Mouse (Mus musculus) heart, postnatal 10 days (tissue): ENCODE measurements around the gene Ssc5d. TPM values are rescaled to one million over a fixed set of nuclear protein-coding genes. Genes with fewer than 3 reads are reported as not detected.

ENCODE experiments used
- DNase-seq, 2 experiments: peaks; one replicate each; pipeline ENCODE4 v3.0.0; 2021
- intact Hi-C: fragments of 180-260 bp; cut with DNase I; formaldehyde crosslinking; loops from one replicate; pipeline ENCODE4 v1.15.1; 2025
- total RNA-seq, 2 experiments: library from RNA; stranded (reverse); gene quantifications; 2 replicates each; pipeline ENCODE4 v1.2.3; 2021

Gene Ssc5d
- total RNA-seq, 2 experiments from 2014 or later, result 12.5 TPM

DNA sequence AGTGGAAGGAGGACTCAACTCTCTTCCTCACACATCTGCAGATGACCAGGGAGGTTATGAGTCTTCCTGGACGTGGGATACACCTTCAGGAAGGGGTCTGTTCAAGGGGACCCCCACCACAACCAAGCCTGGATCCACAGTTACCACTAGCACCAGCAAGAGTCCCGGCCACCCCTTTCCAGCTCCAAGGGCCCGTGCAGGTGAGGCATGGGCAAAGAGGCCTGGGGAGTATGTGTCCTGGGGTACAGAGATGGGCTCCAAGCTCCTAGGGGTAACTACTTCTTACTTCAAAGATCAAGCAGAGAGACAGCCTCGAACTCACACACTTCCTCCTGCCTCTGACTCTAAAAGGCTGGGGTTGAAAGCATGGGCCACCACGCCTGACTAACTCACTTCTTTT, 17.1 kb downstream of the Ssc5d start:
- no peak for DNase-seq
- intact Hi-C loops, result loop anchor here (1.0 to 5.0 kb wide), 4 partner anchors 21 to 185 kb away; partner anchors contain the start of gene Rasl2-9

DNA sequence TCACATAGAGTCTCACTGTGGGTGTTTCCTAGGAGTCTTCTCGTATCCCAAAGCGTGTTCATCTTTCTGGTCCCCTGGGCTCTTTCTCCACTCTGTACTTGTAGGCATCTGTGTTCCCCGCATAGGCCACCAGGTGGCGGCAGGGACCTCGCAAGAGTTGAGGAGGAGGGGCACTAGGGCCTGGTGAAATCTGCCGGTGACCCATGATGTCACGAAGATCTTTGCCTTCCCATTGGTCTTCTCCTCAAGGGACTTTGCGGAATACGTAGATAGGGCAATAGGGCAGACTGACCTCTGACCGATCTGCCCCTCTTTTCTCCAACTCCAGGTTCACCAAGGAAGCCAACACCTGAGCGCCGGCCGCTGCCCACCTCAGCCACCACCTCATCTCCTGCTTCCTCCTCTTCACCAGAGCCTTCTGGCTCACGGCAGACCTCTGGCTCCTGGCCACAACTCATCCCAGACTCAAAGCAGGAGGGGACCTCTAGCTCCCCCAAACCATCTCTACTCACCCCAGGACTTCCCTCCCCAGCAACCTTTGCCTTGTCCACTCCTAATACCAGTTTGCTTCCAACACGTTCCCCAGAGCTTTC, 17.7 kb downstream of the Ssc5d start:
- intact Hi-C loops, result loop anchor here (1.0 to 5.0 kb wide), 4 partner anchors 20 to 184 kb away; partner anchors contain the start of gene Rasl2-9
- peak; percentile 94 to 97 for DNase-seq

- intact Hi-C loops, result no loop called here
- peak; percentile 72 to 74 for DNase-seq
These were observed 22.3 kb downstream of the Ssc5d start for GRCm38 (mm10) chr7:4947855-4948254.

DNA sequence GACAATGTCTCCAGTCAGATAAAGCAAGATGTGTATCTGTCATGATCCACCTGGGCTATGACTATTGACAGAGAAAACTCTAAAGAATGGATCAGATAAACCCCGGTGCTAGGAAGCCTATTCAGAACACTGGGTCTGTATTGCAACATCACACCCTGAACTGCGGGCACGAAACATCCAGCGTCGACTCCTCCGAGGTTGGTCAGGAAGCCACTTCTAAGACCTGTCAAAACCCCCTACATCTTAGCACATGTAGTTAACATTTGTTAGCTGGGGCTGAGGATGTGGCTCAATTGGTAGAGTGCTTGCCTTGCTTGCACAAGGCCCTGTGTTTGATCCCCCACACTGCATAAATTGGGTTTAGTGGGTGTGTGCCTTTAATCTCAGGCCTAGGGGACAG, 22.8 kb downstream of the Ssc5d start:
- intact Hi-C loops, result no loop called here

DNA sequence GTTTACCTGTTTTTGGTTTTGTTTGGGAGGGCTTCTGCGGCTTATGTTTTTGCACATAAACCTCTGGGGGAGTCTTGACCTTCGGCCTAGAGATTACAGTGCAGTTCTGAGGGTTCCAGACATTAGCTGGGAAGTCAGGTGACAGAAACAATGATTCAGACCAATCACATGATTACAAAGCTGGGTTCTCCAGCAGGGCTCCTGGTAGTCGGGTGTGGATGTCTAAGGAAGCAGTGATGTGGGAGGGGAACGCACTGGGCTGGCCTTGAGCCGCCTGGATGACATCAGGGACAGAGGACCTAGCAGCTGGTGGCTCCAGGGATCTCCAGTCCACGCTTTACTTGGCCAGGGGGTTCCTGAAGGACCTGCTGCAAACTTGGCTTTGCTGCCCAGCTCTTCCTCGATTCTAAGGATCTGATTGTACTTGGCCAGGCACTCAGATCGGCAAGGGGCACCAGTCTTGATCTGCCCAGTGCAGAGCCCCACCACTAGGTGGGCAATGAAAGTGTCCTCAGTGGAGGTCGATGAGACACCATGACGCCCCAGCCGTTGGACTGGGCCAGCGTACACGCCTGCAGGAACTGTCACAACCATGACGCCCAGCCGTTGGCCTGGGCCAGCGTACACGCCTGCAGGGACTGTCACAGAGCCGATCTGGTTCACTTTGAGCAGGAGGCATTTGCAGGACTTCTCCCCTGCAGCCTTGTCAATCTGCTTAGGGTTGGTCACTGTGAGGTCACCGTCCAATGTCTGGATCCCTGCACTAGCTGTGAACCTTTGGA, 25.2 kb downstream of the Ssc5d start:
- peak; percentile 60 to 67 for DNase-seq
- intact Hi-C loops, result no loop called here

More for the DNA sequence above, 22.8 kb downstream of the Ssc5d start:
- no peak for DNase-seq

- intact Hi-C loops, result no loop called here
- DNase-seq, result peak; percentile 46 to 47
These were observed 28.3 kb downstream of the Ssc5d start for GRCm38 (mm10) chr7:4953815-4954445.

GRCm38 (mm10) chr7:4957361-4957760, 31.8 kb downstream of the Ssc5d start:
- intact Hi-C loops, result no loop called here

DNA sequence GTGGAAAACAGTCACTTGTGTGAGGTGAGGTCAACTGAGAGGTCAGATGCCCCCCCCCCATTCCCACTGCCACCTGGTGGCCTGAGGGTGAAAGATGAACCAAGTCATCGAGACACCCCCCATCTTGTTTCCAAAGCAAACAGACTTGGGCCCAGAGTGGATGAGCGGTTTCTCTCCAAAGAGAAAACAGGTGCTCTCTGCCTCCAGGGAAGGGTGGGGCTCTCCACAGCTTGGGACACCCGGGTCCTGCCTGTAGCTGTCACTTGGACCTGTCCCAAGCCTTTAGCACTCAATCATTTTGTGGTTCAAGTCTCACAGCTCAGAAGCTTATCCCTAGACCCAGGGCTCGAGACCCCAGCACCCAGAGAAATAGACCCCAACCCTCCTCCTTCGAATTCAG, 37.9 kb downstream of the Ssc5d start:
- intact Hi-C loops, result loop anchor here (1.0 kb wide), 1 partner anchor 20 kb away; no protein-coding TSS in a partner anchor
- DNase-seq, result no peak

More at GRCm38 (mm10) chr7:4957361-4957760, 31.8 kb downstream of the Ssc5d start:
- no peak for DNase-seq

- peak; percentile 85 to 91 for DNase-seq
- intact Hi-C loops, result no loop called here
These were observed 38.7 kb downstream of the Ssc5d start, which contains the start of gene Sbk2 for GRCm38 (mm10) chr7:4964272-4964671. Sbk2 (minus strand) TSS chr7:4964406.

- no peak for DNase-seq
- intact Hi-C loops, result no loop called here
These were observed 39.4 kb downstream of the Ssc5d start for GRCm38 (mm10) chr7:4964988-4965387.

- DNase-seq, result no peak
- intact Hi-C loops, result no loop called here
These were observed 45.5 kb downstream of the Ssc5d start, which contains the start of gene Sbk3 for GRCm38 (mm10) chr7:4971068-4971467. Sbk3 (minus strand) TSS chr7:4971168.

GRCm38 (mm10) chr7:4971710-4972109, 46.1 kb downstream of the Ssc5d start:
- intact Hi-C loops, result no loop called here

GRCm38 (mm10) chr7:4972321-4973047, 46.9 kb downstream of the Ssc5d start:
- peak; percentile 83 to 86 for DNase-seq
- intact Hi-C loops, result no loop called here

More at GRCm38 (mm10) chr7:4971710-4972109, 46.1 kb downstream of the Ssc5d start:
- peak; percentile 46 to 55 for DNase-seq

DNA sequence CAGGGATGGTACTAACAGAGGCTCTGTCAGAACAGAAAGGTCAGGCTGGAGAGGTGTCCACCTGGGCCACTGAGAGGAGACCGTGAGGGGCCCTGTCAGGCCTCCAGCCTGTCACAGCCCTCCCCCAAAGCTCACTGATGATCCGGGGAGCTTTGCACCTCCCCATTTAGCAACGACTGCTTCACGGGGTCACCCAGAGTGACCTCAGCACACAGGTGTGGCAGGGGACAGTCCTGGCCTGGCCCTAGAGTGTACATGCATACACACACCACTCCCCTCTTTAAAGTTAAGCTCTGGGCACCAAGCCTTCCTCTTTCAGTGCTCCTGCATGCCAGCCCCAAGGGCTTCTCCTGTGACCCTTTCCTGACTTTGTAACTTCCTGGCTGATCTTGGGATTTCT, 49.9 kb downstream of the Ssc5d start:
- intact Hi-C loops, result no loop called here
- no peak for DNase-seq

GRCm38 (mm10) chr7:4976832-4977231, 51.2 kb downstream of the Ssc5d start:
- no peak for DNase-seq
- intact Hi-C loops, result no loop called here

DNA sequence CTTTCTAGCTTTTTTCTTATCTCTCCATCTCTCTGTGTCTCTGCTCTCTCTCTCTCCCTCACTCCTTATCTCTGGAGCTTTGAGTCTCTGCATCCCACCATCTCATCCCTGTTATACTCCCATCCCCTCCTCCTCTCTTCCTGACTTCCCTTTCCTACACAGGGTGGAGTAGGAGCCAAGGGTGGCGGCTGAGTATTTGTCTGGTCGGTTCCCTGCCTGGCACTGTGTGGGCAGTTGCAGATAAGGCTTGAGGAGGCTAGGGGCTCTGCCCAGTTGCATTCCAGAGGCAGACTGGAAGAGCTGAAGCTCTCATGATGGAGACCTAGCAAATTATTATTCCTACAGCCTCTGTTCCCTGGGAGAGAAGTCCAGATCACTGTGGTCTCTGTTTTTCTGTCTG, 62.7 kb downstream of the Ssc5d start:
- intact Hi-C loops, result no loop called here
- DNase-seq, result no peak

GRCm38 (mm10) chr7:4993347-4993998, 67.9 kb downstream of the Ssc5d start:
- intact Hi-C loops, result no loop called here
- no peak for DNase-seq

GRCm38 (mm10) chr7:4993999-4994788, 68.6 kb downstream of the Ssc5d start:
- no peak for DNase-seq
- intact Hi-C loops, result no loop called here
